Mouse (Mus musculus) hindbrain, postnatal 0 days (tissue): ENCODE measurements around the gene Mfsd6. TPM values are rescaled to one million over a fixed set of nuclear protein-coding genes. Genes with fewer than 3 reads are reported as not detected.

Experiments used
- ATAC-seq: fragments of 200-750 bp; cut with Nextera tagmentation; 2 replicates; pipeline ENCODE4 v1.8.0; 2017; ENCODE audit warnings: mild to moderate bottlenecking, moderate TSS enrichment, moderate library complexity
- DNase-seq: peaks from one replicate; pipeline ENCODE4 v3.0.0-alpha.2; 2015; ENCODE audit warnings: low spot score
- H3K27ac ChIP-seq: fragments of 300-500 bp; sonication (generic); 2 replicates; pipeline ENCODE4 v1.5.1; 2014; ENCODE audit warnings: mild to moderate bottlenecking
- H3K27me3 ChIP-seq: fragments of 300-500 bp; sonication (generic); 2 replicates; pipeline ENCODE4 v1.6.1; 2014; ENCODE audit warnings: low read length, mixed read lengths; ENCODE audit not compliant: insufficient read depth
- H3K36me3 ChIP-seq: fragments of 300-500 bp; sonication (generic); 2 replicates; pipeline ENCODE4 v1.6.1; 2014; ENCODE audit warnings: low read length, mixed read lengths; ENCODE audit not compliant: insufficient read depth
- H3K4me1 ChIP-seq: fragments of 300-500 bp; sonication (generic); 2 replicates; pipeline ENCODE4 v1.6.1; 2014; ENCODE audit warnings: antibody characterized with exemption, low read length, mixed read lengths; ENCODE audit not compliant: insufficient read depth
- H3K4me2 ChIP-seq: fragments of 300-500 bp; sonication (generic); 2 replicates; pipeline ENCODE4 v1.6.1; 2014; ENCODE audit warnings: low read depth, mild to moderate bottlenecking, low read length, moderate library complexity, mixed read lengths
- H3K4me3 ChIP-seq: fragments of 300-500 bp; sonication (generic); 2 replicates; pipeline ENCODE4 v1.5.1; 2014; ENCODE audit warnings: low read length
- H3K9ac ChIP-seq: fragments of 300-500 bp; sonication (generic); replicated peaks from 2 replicates; pipeline ENCODE4 v1.6.1; 2014; ENCODE audit warnings: mild to moderate bottlenecking, low read length, moderate library complexity, mixed read lengths
- H3K9me3 ChIP-seq: fragments of 300-500 bp; sonication (generic); 2 replicates; pipeline ENCODE4 v1.6.1; 2016; ENCODE audit warnings: low read length, mixed read lengths
- CTCF ChIP-seq: IDR thresholded peaks from 2 replicates; pipeline ENCODE4 v1.5.1; 2016; ENCODE audit warnings: antibody characterized with exemption, control low read depth, low read depth
- WGBS: fragments of 180-500 bp; shearing (Covaris S2); extraction: QIAGEN DNeasy Blood & Tissue Kit; methylation state at CpG from one replicate; pipeline ENCODE4 v1.1.7; 2014; 5-methylcytosine and 5-hydroxymethylcytosine counted together
- polyA plus RNA-seq: library from polyadenylated mRNA; unstranded; fragments of >200 nt; fragmentation: Nextera tagmentation; extraction: Ambion mirVana; gene quantifications from 2 replicates; pipeline ENCODE4 v1.2.1, GENCODE M21; 2015
- total RNA-seq: library from RNA; depleted of rRNA; stranded (reverse); fragments of >200 nt; gene quantifications from 2 replicates; pipeline ENCODE4 v1.2.3, GENCODE M21; 2014

Gene Mfsd6
- total and polyA plus RNA-seq, 2 experiments from 2014 or later = 10.6 to 47.0 TPM

- no peaks in the 10 kb centered on the region for H3K9me3 ChIP-seq
These were observed 25.4 kb upstream of the Mfsd6 start for GRCm38 (mm10) chr1:52752706-52753105.

GRCm38 (mm10) chr1:52751634-52752033 lies 24.4 kb upstream of the Mfsd6 start:
- DNase-seq (no peak), ATAC-seq (no peak)
- WGBS = 84% methylated on average over 1 of the region's 1 CpGs
- Histone ChIP-seq H3K36me3 (no peaks in the 10 kb centered on the region), H3K9me3 (no peaks in the 10 kb centered on the region), H3K27me3 (no peaks in the 10 kb centered on the region), H3K4me2 (no peak overlapping the region), H3K27ac (no peak overlapping the region), H3K9ac (no peak overlapping the region), H3K4me3 (no peak overlapping the region), H3K4me1 (no peaks in the 10 kb centered on the region)
- no peak for TF ChIP-seq CTCF

More at GRCm38 (mm10) chr1:52752706-52753105, 25.4 kb upstream of the Mfsd6 start:
- no peak for ATAC-seq
- TF ChIP-seq CTCF = no peak
- Histone ChIP-seq H3K4me3 (no peak overlapping the region), H3K4me2 (no peak overlapping the region), H3K4me1 (no peaks in the 10 kb centered on the region), H3K36me3 (no peaks in the 10 kb centered on the region), H3K9ac (no peak overlapping the region), H3K27me3 (no peaks in the 10 kb centered on the region), H3K27ac (no peak overlapping the region)
- DNase-seq = no peak
- WGBS = 72% methylated on average over 3 of the region's 3 CpGs

- DNase-seq (no peak), ATAC-seq (no peak)
These were observed 22.7 kb upstream of the Mfsd6 start for GRCm38 (mm10) chr1:52749978-52750377.

GRCm38 (mm10) chr1:52748260-52748659 lies 21.0 kb upstream of the Mfsd6 start:
- no peak overlapping the region for H3K4me2 ChIP-seq
- no peaks in the 10 kb centered on the region for H3K36me3 ChIP-seq
- 27% methylated on average over 3 of the region's 3 CpGs for WGBS
- no peaks in the 10 kb centered on the region for H3K4me1 ChIP-seq
- H3K27me3 ChIP-seq = no peaks in the 10 kb centered on the region
- ATAC-seq (no peak), DNase-seq (peak; percentile 81)
- TF ChIP-seq CTCF = peak; percentile 79
- H3K9me3 ChIP-seq = no peaks in the 10 kb centered on the region
- no peak overlapping the region for H3K9ac ChIP-seq
- H3K27ac ChIP-seq = no peak overlapping the region
- no peak overlapping the region for H3K4me3 ChIP-seq

More at GRCm38 (mm10) chr1:52749978-52750377, 22.7 kb upstream of the Mfsd6 start:
- no peak overlapping the region for H3K9ac ChIP-seq
- no peak for TF ChIP-seq CTCF
- no peak overlapping the region for H3K27ac ChIP-seq
- no peaks in the 10 kb centered on the region for H3K9me3 ChIP-seq
- no peak overlapping the region for H3K4me2 ChIP-seq
- H3K27me3 ChIP-seq = no peaks in the 10 kb centered on the region
- WGBS = 91% methylated on average over 1 of the region's 1 CpGs
- no peaks in the 10 kb centered on the region for H3K36me3 ChIP-seq
- H3K4me1 ChIP-seq = no peaks in the 10 kb centered on the region
- H3K4me3 ChIP-seq = no peak overlapping the region

GRCm38 (mm10) chr1:52742567-52742966 lies 15.3 kb upstream of the Mfsd6 start:
- TF ChIP-seq CTCF = no peak
- DNase-seq = no peak
- Histone ChIP-seq H3K9me3 (no peaks in the 10 kb centered on the region), H3K4me1 (no peaks in the 10 kb centered on the region), H3K4me3 (no peak overlapping the region), H3K36me3 (no peaks in the 10 kb centered on the region), H3K27ac (no peak overlapping the region), H3K27me3 (no peaks in the 10 kb centered on the region), H3K4me2 (no peak overlapping the region), H3K9ac (no peak overlapping the region)
- 82% methylated on average over 5 of the region's 5 CpGs for WGBS
- ATAC-seq = no peak

- Histone ChIP-seq H3K27ac (no peak overlapping the region), H3K4me2 (no peak overlapping the region), H3K4me3 (no peak overlapping the region), H3K9me3 (no peaks in the 10 kb centered on the region), H3K4me1 (no peaks in the 10 kb centered on the region), H3K9ac (no peak overlapping the region), H3K36me3 (no peaks in the 10 kb centered on the region), H3K27me3 (no peaks in the 10 kb centered on the region)
- DNase-seq (no peak), ATAC-seq (no peak)
- WGBS = 83% methylated on average over 4 of the region's 4 CpGs
- no peak for TF ChIP-seq CTCF
These were observed 6.9 kb upstream of the Mfsd6 start for GRCm38 (mm10) chr1:52734208-52734607.

- Histone ChIP-seq H3K4me2 (no peak overlapping the region), H3K9me3 (no peaks in the 10 kb centered on the region), H3K4me1 (no peaks in the 10 kb centered on the region), H3K36me3 (no peaks in the 10 kb centered on the region), H3K27ac (no peak overlapping the region), H3K4me3 (no peak overlapping the region), H3K9ac (no peak overlapping the region), H3K27me3 (no peaks in the 10 kb centered on the region)
- 53% methylated on average over 1 of the region's 1 CpGs for WGBS
- TF ChIP-seq CTCF = no peak
- DNase-seq (no peak), ATAC-seq (no peak)
These were observed 3.0 kb upstream of the Mfsd6 start for GRCm38 (mm10) chr1:52730258-52730657.
